Mouse (Mus musculus) MN1 (cell line): ENCODE results near the gene B430306N03Rik.

Experiments
- DNase-seq: peaks from one replicate; pipeline ENCODE4 v3.0.0-alpha.2; 2016; ENCODE audit warnings: low spot score

B430306N03Rik gene

GRCm38 (mm10) chr17:48362966-48363365, 47.0 kb downstream of the B430306N03Rik start:
- no peak for DNase-seq

- DNase-seq, result no peak
Observed at GRCm38 (mm10) chr17:48363421-48363965, 47.6 kb downstream of the B430306N03Rik start.

GRCm38 (mm10) chr17:48365511-48366155, 49.7 kb downstream of the B430306N03Rik start:
- DNase-seq, result no peak

GRCm38 (mm10) chr17:48366806-48367205, 50.9 kb downstream of the B430306N03Rik start:
- DNase-seq, result no peak

GRCm38 (mm10) chr17:48371621-48372020, 55.7 kb downstream of the B430306N03Rik start:
- DNase-seq, result no peak

- no peak for DNase-seq
Observed at GRCm38 (mm10) chr17:48372987-48373386, 57.0 kb downstream of the B430306N03Rik start.

- DNase-seq, result no peak
Observed at GRCm38 (mm10) chr17:48376102-48376501, 60.2 kb downstream of the B430306N03Rik start.
